Mouse (Mus musculus): ENCODE results near the gene Stat5b. TPM values are rescaled to one million over a fixed set of nuclear protein-coding genes. Genes with fewer than 3 reads are reported as not detected.

Gene Stat5b
- total and polyA plus RNA-seq, 2 experiments from 2014 or later, result 23.3 to 48.2 TPM

GRCm38 (mm10) chr11:100738749-100739148 lies 111.8 kb downstream of the Stat5b start:
- ATAC-seq (ENCODE audit: insufficient read depth, low read depth), result no peak
- Histone ChIP-seq H3K27ac (ENCODE audit: low read depth) (no peak overlapping the region), H3K4me1 (ENCODE audit: control insufficient read depth, insufficient read depth) (peaks cover 21% of the 10 kb centered on the region), H3K27me3 (ENCODE audit: control insufficient read depth, insufficient read depth, low read length) (no peaks in the 10 kb centered on the region), H3K9ac (replicated peaks; ENCODE audit: low read depth, low read length) (peak overlapping the region; percentile 46; the same call in 1 of the 2 replicates), H3K36me3 (replicated peaks; ENCODE audit: control insufficient read depth, insufficient read depth, low read length) (peaks cover 1% of the 10 kb centered on the region; the same call in 1 of the 2 replicates), H3K4me2 (ENCODE audit: low read depth, low read length) (peak overlapping the region; percentile 64), H3K4me3 (ENCODE audit: low read depth, low read length) (peak overlapping the region; percentile 82), H3K9me3 (replicated peaks; ENCODE audit: control insufficient read depth, low read length) (no peaks in the 10 kb centered on the region)
- WGBS, result 18% methylated on average over 5 of the region's 5 CpGs
- no peak for TF ChIP-seq CTCF (IDR thresholded peaks at IDR 0.05; ENCODE audit: low read depth)
- no peak for TF ChIP-seq EP300 (IDR thresholded peaks at IDR 0.05; ENCODE audit: low read depth)
- DNase-seq (ENCODE audit: low spot score), result no peak

- Histone ChIP-seq H3K9ac (replicated peaks; ENCODE audit: low read depth, low read length) (peak within 1 kb of the TSS; percentile 91), H3K27me3 (ENCODE audit: control insufficient read depth, insufficient read depth, low read length) (no peaks in the 10 kb centered on the region), H3K4me3 (ENCODE audit: low read depth, low read length) (peak within 1 kb of the TSS; percentile 82), H3K9me3 (replicated peaks; ENCODE audit: control insufficient read depth, low read length) (no peaks in the 10 kb centered on the region), H3K27ac (ENCODE audit: low read depth) (peak within 1 kb of the TSS; percentile 76), H3K36me3 (replicated peaks; ENCODE audit: control insufficient read depth, insufficient read depth, low read length) (peaks cover 7% of the 10 kb centered on the region; the same call in 1 of the 2 replicates), H3K4me1 (ENCODE audit: control insufficient read depth, insufficient read depth) (peaks cover 21% of the 10 kb centered on the region), H3K4me2 (ENCODE audit: low read depth, low read length) (peak within 1 kb of the TSS; percentile 85)
- TF ChIP-seq CTCF (IDR thresholded peaks at IDR 0.05; ENCODE audit: low read depth) (no peak), EP300 (IDR thresholded peaks at IDR 0.05; ENCODE audit: low read depth) (no peak)
- ATAC-seq (ENCODE audit: insufficient read depth, low read depth) (peak; percentile 99), DNase-seq (ENCODE audit: low spot score) (peak; percentile 99)
- under 1% methylated on average over 39 of the region's 39 CpGs for WGBS
These were observed 112.4 kb downstream of the Stat5b start, which contains the start of gene Rab5c for GRCm38 (mm10) chr11:100738066-100738604. Gene Rab5c (minus strand): TSS chr11:100738215.

- under 1% methylated on average over 13 of the region's 13 CpGs for WGBS
- no peak for TF ChIP-seq CTCF (IDR thresholded peaks at IDR 0.05; ENCODE audit: low read depth)
- no peak for TF ChIP-seq EP300 (IDR thresholded peaks at IDR 0.05; ENCODE audit: low read depth)
- H3K4me2 ChIP-seq (ENCODE audit: low read depth, low read length), result peak overlapping the region; percentile 85
- no peaks in the 10 kb centered on the region for H3K27me3 ChIP-seq (ENCODE audit: control insufficient read depth, insufficient read depth, low read length)
- H3K9me3 ChIP-seq (replicated peaks; ENCODE audit: control insufficient read depth, low read length), result no peaks in the 10 kb centered on the region
- H3K9ac ChIP-seq (replicated peaks; ENCODE audit: low read depth, low read length), result peak overlapping the region; percentile 91
- H3K27ac ChIP-seq (ENCODE audit: low read depth), result peak overlapping the region; percentile 76
- peak overlapping the region; percentile 82 for H3K4me3 ChIP-seq (ENCODE audit: low read depth, low read length)
- ATAC-seq (ENCODE audit: insufficient read depth, low read depth) (no peak), DNase-seq (ENCODE audit: low spot score) (no peak)
- peaks cover 15% of the 10 kb centered on the region for H3K36me3 ChIP-seq (replicated peaks; ENCODE audit: control insufficient read depth, insufficient read depth, low read length)
- peaks cover 21% of the 10 kb centered on the region for H3K4me1 ChIP-seq (ENCODE audit: control insufficient read depth, insufficient read depth)
These were observed 113.3 kb downstream of the Stat5b start for GRCm38 (mm10) chr11:100737105-100737733.

GRCm38 (mm10) chr11:100736746-100737080 lies 113.8 kb downstream of the Stat5b start:
- H3K27ac ChIP-seq (ENCODE audit: low read depth), result no peak overlapping the region
- peak overlapping the region; percentile 91; the same call in 1 of the 2 replicates for H3K9ac ChIP-seq (replicated peaks; ENCODE audit: low read depth, low read length)
- WGBS, result 54% methylated on average over 4 of the region's 4 CpGs
- no peak for ATAC-seq (ENCODE audit: insufficient read depth, low read depth)
- peaks cover 15% of the 10 kb centered on the region for H3K36me3 ChIP-seq (replicated peaks; ENCODE audit: control insufficient read depth, insufficient read depth, low read length)
- TF ChIP-seq CTCF (IDR thresholded peaks at IDR 0.05; ENCODE audit: low read depth) (no peak), EP300 (IDR thresholded peaks at IDR 0.05; ENCODE audit: low read depth) (no peak)
- H3K4me1 ChIP-seq (ENCODE audit: control insufficient read depth, insufficient read depth), result peaks cover 21% of the 10 kb centered on the region
- peak overlapping the region; percentile 85 for H3K4me2 ChIP-seq (ENCODE audit: low read depth, low read length)
- H3K9me3 ChIP-seq (replicated peaks; ENCODE audit: control insufficient read depth, low read length), result no peaks in the 10 kb centered on the region
- peak overlapping the region; percentile 82; the same call in 1 of the 2 replicates for H3K4me3 ChIP-seq (ENCODE audit: low read depth, low read length)
- DNase-seq (ENCODE audit: low spot score), result no peak
- no peaks in the 10 kb centered on the region for H3K27me3 ChIP-seq (ENCODE audit: control insufficient read depth, insufficient read depth, low read length)

GRCm38 (mm10) chr11:100735954-100736745 lies 114.4 kb downstream of the Stat5b start:
- no peak for DNase-seq (ENCODE audit: low spot score)
- ATAC-seq (ENCODE audit: insufficient read depth, low read depth), result no peak
- H3K4me1 ChIP-seq (ENCODE audit: control insufficient read depth, insufficient read depth), result peaks cover 21% of the 10 kb centered on the region
- H3K9ac ChIP-seq (replicated peaks; ENCODE audit: low read depth, low read length), result peak overlapping the region; percentile 41; the same call in 1 of the 2 replicates
- H3K36me3 ChIP-seq (replicated peaks; ENCODE audit: control insufficient read depth, insufficient read depth, low read length), result peaks cover 15% of the 10 kb centered on the region
- no peak for TF ChIP-seq CTCF (IDR thresholded peaks at IDR 0.05; ENCODE audit: low read depth)
- TF ChIP-seq EP300 (IDR thresholded peaks at IDR 0.05; ENCODE audit: low read depth), result no peak
- H3K27ac ChIP-seq (ENCODE audit: low read depth), result peak overlapping the region; percentile 21
- no peaks in the 10 kb centered on the region for H3K9me3 ChIP-seq (replicated peaks; ENCODE audit: control insufficient read depth, low read length)
- 54% methylated on average over 14 of the region's 14 CpGs for WGBS
- H3K4me3 ChIP-seq (ENCODE audit: low read depth, low read length), result peak overlapping the region; percentile 82
- H3K27me3 ChIP-seq (ENCODE audit: control insufficient read depth, insufficient read depth, low read length), result no peaks in the 10 kb centered on the region
- H3K4me2 ChIP-seq (ENCODE audit: low read depth, low read length), result peak overlapping the region; percentile 85
